13 mouse cellular contexts compared by ENCODE assay signal in the genomic region with DNA sequence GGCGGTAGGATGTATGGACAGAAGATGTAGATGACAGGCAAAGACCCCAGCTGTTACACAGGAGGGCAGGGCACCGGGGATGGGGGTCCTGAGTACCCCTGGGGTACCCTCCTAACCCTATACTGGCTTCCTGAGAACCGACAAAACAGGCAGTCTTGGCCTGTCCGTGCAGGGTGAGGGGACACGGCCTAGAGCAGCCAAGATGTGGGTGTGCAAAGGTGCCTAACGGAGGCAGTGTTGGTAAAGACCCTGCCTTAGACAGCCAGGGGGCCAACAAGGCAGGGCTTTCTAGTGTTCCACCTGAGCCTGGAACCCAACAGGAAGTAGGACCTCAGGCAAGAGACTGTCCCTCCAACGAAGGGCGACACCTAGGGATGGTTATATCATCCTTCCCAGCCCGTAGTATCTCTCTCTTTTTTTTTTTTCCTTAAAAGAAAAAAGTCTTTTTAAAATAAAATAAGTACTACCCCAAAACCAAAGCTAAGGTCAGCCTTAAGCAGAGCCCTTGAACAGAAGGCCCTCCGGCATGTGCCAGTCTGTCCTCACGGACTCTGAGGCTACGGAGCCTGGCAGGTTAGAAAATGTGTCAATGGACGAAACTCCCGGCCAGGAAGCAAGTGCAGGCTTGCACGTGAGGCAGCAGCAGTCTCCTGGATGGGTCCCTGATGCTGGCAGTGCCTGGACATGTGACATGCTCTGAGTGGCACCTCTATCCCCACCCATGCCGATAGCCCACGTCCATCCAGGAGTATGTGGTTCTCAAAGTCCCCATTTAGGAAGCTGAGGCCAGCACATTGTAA. TPM values are rescaled to one million over a fixed set of nuclear protein-coding genes. Genes with fewer than 3 reads are reported as not detected.
A peak's percentile ranks its signal among the peaks of the same experiment; 100 is the strongest.
DNase-seq lines count a peak whose midpoint lies in the region; ATAC-seq and TF ChIP-seq lines count a peak whose summit lies in the region.
"Had no signal": no experiment of that assay in that cellular context is flagged by ENCODE, and none has a peak within 500 bp of the region (broad histone marks: within the 10 kb centered on the region; RNA-seq: fewer than 3 reads in every experiment).

No protein-coding gene starts in this region.

- peaks cover 61% of the 10 kb centered on the region for H3K4me1 ChIP-seq in heart, adult 2 months (ENCODE audit: control insufficient read depth, insufficient read depth, low read length)
- H3K4me1 ChIP-seq in heart, embryonic 11.5 days (ENCODE audit: control insufficient read depth, insufficient read depth, low read length) = peaks cover 34% of the 10 kb centered on the region
- peaks cover 80% of the 10 kb centered on the region for H3K4me1 ChIP-seq in spleen, adult 2 months (ENCODE audit: control insufficient read depth, insufficient read depth, insufficient read length)
- H3K4me1 ChIP-seq in liver, embryonic 13.5 days (replicated peaks) = peaks cover 99% of the 10 kb centered on the region
- peaks cover 36% of the 10 kb centered on the region for H3K4me1 ChIP-seq in hindbrain, embryonic 14.5 days (replicated peaks; ENCODE audit: control insufficient read depth, insufficient read depth, low read length)

- TF ChIP-seq POLR2A in heart, adult 2 months (IDR thresholded peaks at IDR 0.05; ENCODE audit: insufficient read depth, low read depth, low read length) = no peak
- TF ChIP-seq POLR2A in spleen, adult 2 months (IDR thresholded peaks at IDR 0.05; ENCODE audit: low read depth, low read length) = no peak

- TF ChIP-seq CTCF in heart, adult 2 months (IDR thresholded peaks at IDR 0.05) = 0 out of 2 replicates have a peak, but pooled peaks have one; percentile 2
- TF ChIP-seq CTCF in spleen, adult 2 months (IDR thresholded peaks at IDR 0.05; ENCODE audit: extremely low read depth, insufficient read depth, insufficient read length, insufficient replicate concordance) = no peak

- peaks cover 2% of the 10 kb centered on the region; the same call in 1 of the 2 replicates for H3K36me3 ChIP-seq in heart, adult 2 months (ENCODE audit: control insufficient read depth, insufficient read depth, low read length)
- no peaks in the 10 kb centered on the region for H3K36me3 ChIP-seq in heart, embryonic 11.5 days (ENCODE audit: control insufficient read depth, insufficient read depth, low read length)
- H3K36me3 ChIP-seq in spleen, adult 2 months (ENCODE audit: control insufficient read depth, insufficient read depth, low read length) = peaks cover 11% of the 10 kb centered on the region
- peaks cover 21% of the 10 kb centered on the region for H3K36me3 ChIP-seq in liver, embryonic 13.5 days
- H3K36me3 ChIP-seq in hindbrain, embryonic 14.5 days (replicated peaks; ENCODE audit: control insufficient read depth, insufficient read depth) = peaks cover 5% of the 10 kb centered on the region; the same call in 1 of the 2 replicates
- H3K36me3 ChIP-seq: lung, embryonic 15.5 days; midbrain, embryonic 15.5 days had no signal

- peak overlapping the region; percentile 12; the same call in 1 of the 2 replicates for H3K27ac ChIP-seq in heart, adult 2 months
- H3K27ac ChIP-seq in heart, embryonic 11.5 days (ENCODE audit: low read depth, low read length) = no peak overlapping the region
- H3K27ac ChIP-seq in spleen, adult 2 months (ENCODE audit: insufficient read depth, low read length) = peak overlapping the region; percentile 94
- peak overlapping the region; percentile 74; the same call in 1 of the 2 replicates for H3K27ac ChIP-seq in liver, embryonic 13.5 days
- no peak overlapping the region for H3K27ac ChIP-seq in hindbrain, embryonic 14.5 days
- H3K27ac ChIP-seq: lung, embryonic 15.5 days; midbrain, embryonic 15.5 days had no signal

- H3K79me2 ChIP-seq in heart, adult 2 months (replicated peaks; ENCODE audit: control insufficient read depth, insufficient read depth, low read length) = peaks cover 4% of the 10 kb centered on the region; the same call in 1 of the 2 replicates

- no peak for ATAC-seq in heart, embryonic 11.5 days (replicated peaks; ENCODE audit: insufficient number of reproducible peaks, low FRiP score, low TSS enrichment)
- no peak for ATAC-seq in liver, embryonic 13.5 days (ENCODE audit: low read depth)
- ATAC-seq in hindbrain, embryonic 14.5 days (ENCODE audit: low FRiP score) = no peak
- ATAC-seq: forebrain, embryonic 16.5 days; midbrain, embryonic 15.5 days had no signal

- no peaks in the 10 kb centered on the region for H3K27me3 ChIP-seq in heart, adult 2 months (ENCODE audit: control insufficient read depth, insufficient read depth, low read length)
- H3K27me3 ChIP-seq in heart, embryonic 11.5 days (ENCODE audit: control insufficient read depth, insufficient read depth, low read length) = no peaks in the 10 kb centered on the region
- H3K27me3 ChIP-seq in spleen, adult 2 months (ENCODE audit: control insufficient read depth, insufficient read depth, low read length) = no peaks in the 10 kb centered on the region
- H3K27me3 ChIP-seq in liver, embryonic 13.5 days = no peaks in the 10 kb centered on the region
- no peaks in the 10 kb centered on the region for H3K27me3 ChIP-seq in hindbrain, embryonic 14.5 days (ENCODE audit: control insufficient read depth, insufficient read depth, low read length)
- H3K27me3 ChIP-seq: lung, embryonic 15.5 days; midbrain, embryonic 15.5 days had no signal

- no peak for TF ChIP-seq EP300 in heart, adult 2 months (IDR thresholded peaks at IDR 0.05; ENCODE audit: insufficient read depth, low read depth, low read length)

- no peaks in the 10 kb centered on the region for H3K9me3 ChIP-seq in heart, embryonic 11.5 days (replicated peaks; ENCODE audit: control insufficient read depth, low read length)
- H3K9me3 ChIP-seq in liver, embryonic 13.5 days (replicated peaks) = no peaks in the 10 kb centered on the region
- no peaks in the 10 kb centered on the region for H3K9me3 ChIP-seq in hindbrain, embryonic 14.5 days (ENCODE audit: control insufficient read depth, low read length)
- H3K9me3 ChIP-seq: lung, embryonic 15.5 days; midbrain, embryonic 15.5 days had no signal

- DNase-seq in heart, adult 2 months = peak; percentile 23 to 25
- DNase-seq in spleen, adult 2 months (ENCODE audit: low read depth in 1 of 2, low spot score in 2 of 2) = peak in 1 of 2 experiments; percentile 15
- no peak for DNase-seq in spleen, postnatal 14 days (ENCODE audit: low spot score in 2 of 2)
- DNase-seq in liver, embryonic 13.5 days = no peak
- DNase-seq in thymus, postnatal 25 days = peak; percentile 36
- no peak for DNase-seq in embryo, embryonic 9.5 days (ENCODE audit: extremely low spot score)
- DNase-seq in hindbrain, embryonic 14.5 days (ENCODE audit: low spot score) = no peak
- DNase-seq: cerebellum, adult 9-10 months; right cerebral cortex, postnatal 4 days had no signal

- no peak overlapping the region for H3K9ac ChIP-seq in heart, adult 2 months (ENCODE audit: low read depth, low read length)
- H3K9ac ChIP-seq in heart, embryonic 11.5 days (ENCODE audit: low read depth, low read length) = no peak overlapping the region
- H3K9ac ChIP-seq in liver, embryonic 13.5 days = no peak overlapping the region
- H3K9ac ChIP-seq in hindbrain, embryonic 14.5 days = no peak overlapping the region
- H3K9ac ChIP-seq: lung, embryonic 15.5 days; midbrain, embryonic 15.5 days had no signal

- WGBS in heart, adult 2 months = 68% methylated on average over 17 of the region's 17 CpGs
- WGBS in heart, embryonic 11.5 days (ENCODE audit: insufficient replicate concordance) = 81% methylated on average over 17 of the region's 17 CpGs
- 40% methylated on average over 17 of the region's 17 CpGs for WGBS in spleen, adult 2 months
- WGBS in liver, embryonic 13.5 days (ENCODE audit: insufficient replicate concordance) = 69% methylated on average over 17 of the region's 17 CpGs
- 90% methylated on average over 17 of the region's 17 CpGs for WGBS in hindbrain, embryonic 14.5 days

- intact Hi-C loops in heart, adult 2 months (cut with DNase I) = no loop called here

- H3K4me3 ChIP-seq in heart, adult 2 months = no peak overlapping the region
- no peak overlapping the region for H3K4me3 ChIP-seq in heart, embryonic 11.5 days (ENCODE audit: low read depth, low read length)
- peak overlapping the region; percentile 27 for H3K4me3 ChIP-seq in spleen, adult 2 months (ENCODE audit: extremely low read depth, insufficient read depth, insufficient read length)
- no peak overlapping the region for H3K4me3 ChIP-seq in liver, embryonic 13.5 days (replicated peaks)
- no peak overlapping the region for H3K4me3 ChIP-seq in hindbrain, embryonic 14.5 days (replicated peaks; ENCODE audit: low read length)
- H3K4me3 ChIP-seq: lung, embryonic 15.5 days; midbrain, embryonic 15.5 days had no signal

- no peak overlapping the region for H3K4me2 ChIP-seq in heart, embryonic 11.5 days
- H3K4me2 ChIP-seq in liver, embryonic 13.5 days = no peak overlapping the region
- no peak overlapping the region for H3K4me2 ChIP-seq in hindbrain, embryonic 14.5 days (replicated peaks)
- H3K4me2 ChIP-seq: lung, embryonic 15.5 days; midbrain, embryonic 15.5 days had no signal

RNA-seq across cellular contexts. Expression of gene Grk2, which starts 7.5 kb away (rescaled TPM):
- total RNA-seq in heart, adult 2 months (2021) = 10 to 100 TPM; 56.0 to 59.0 TPM
- polyA plus RNA-seq in heart, adult 2 months (2012; rRNA removed) = 53.6 and 61.3 TPM in 2 replicates
- 12.0 and 14.2 TPM in 2 replicates for polyA plus RNA-seq in heart, embryonic 11.5 days (2014; fragmentation: Nextera tagmentation; extraction: Ambion mirVana)
- 301 and 394 TPM in 2 replicates for polyA plus RNA-seq in spleen, adult 2 months (2012; rRNA removed)
- 10.1 and 10.3 TPM in 2 replicates for polyA plus RNA-seq in liver, embryonic 13.5 days (2015; fragmentation: Nextera tagmentation; extraction: Ambion mirVana)
- 29.2 and 30.4 TPM in 2 replicates for polyA plus RNA-seq in hindbrain, embryonic 14.5 days (2014; fragmentation: Nextera tagmentation; extraction: Ambion mirVana)

RNA-seq across cellular contexts. Expression of gene Ankrd13d, which starts 15.6 kb away (rescaled TPM):
- under 1 TPM; 0.34 to 0.60 TPM for total RNA-seq in heart, adult 2 months (2021)
- polyA plus RNA-seq in heart, adult 2 months (2012; rRNA removed) = 1.4 and 1.5 TPM in 2 replicates
- polyA plus RNA-seq in heart, embryonic 11.5 days (2014; fragmentation: Nextera tagmentation; extraction: Ambion mirVana) = 2.1 and 2.2 TPM in 2 replicates
- 16.1 and 17.7 TPM in 2 replicates for polyA plus RNA-seq in spleen, adult 2 months (2012; rRNA removed)
- 0.57 and 0.74 TPM in 2 replicates for polyA plus RNA-seq in liver, embryonic 13.5 days (2015; fragmentation: Nextera tagmentation; extraction: Ambion mirVana)
- 50.7 and 56.6 TPM in 2 replicates for polyA plus RNA-seq in hindbrain, embryonic 14.5 days (2014; fragmentation: Nextera tagmentation; extraction: Ambion mirVana)

RNA-seq across cellular contexts. Expression of gene Ssh3, which starts 29.5 kb away (rescaled TPM):
- total RNA-seq in heart, adult 2 months (2021) = 1 to 10 TPM; 6.7 to 7.3 TPM
- 13.7 and 15.9 TPM in 2 replicates for polyA plus RNA-seq in heart, adult 2 months (2012; rRNA removed)
- polyA plus RNA-seq in heart, embryonic 11.5 days (2014; fragmentation: Nextera tagmentation; extraction: Ambion mirVana) = 3.1 and 3.6 TPM in 2 replicates
- polyA plus RNA-seq in spleen, adult 2 months (2012; rRNA removed) = 43.3 and 51.1 TPM in 2 replicates
- polyA plus RNA-seq in liver, embryonic 13.5 days (2015; fragmentation: Nextera tagmentation; extraction: Ambion mirVana) = 1.3 and 1.7 TPM in 2 replicates
- polyA plus RNA-seq in hindbrain, embryonic 14.5 days (2014; fragmentation: Nextera tagmentation; extraction: Ambion mirVana) = 12.9 and 13.4 TPM in 2 replicates

Comparison
In these comparisons a context has a peak if more than half of its experiments do, and no peak if none do; other contexts are left out.
1. H3K27ac ChIP-seq: peak in heart, adult 2 months (single experiment), spleen, adult 2 months (single experiment) and liver, embryonic 13.5 days (single experiment); none in heart, embryonic 11.5 days (single experiment) and hindbrain, embryonic 14.5 days (single experiment).
2. DNase-seq: peak in heart, adult 2 months (2 of 2) and thymus, postnatal 25 days (single experiment); none in spleen, postnatal 14 days (0 of 2), liver, embryonic 13.5 days (single experiment), embryo, embryonic 9.5 days (single experiment) and hindbrain, embryonic 14.5 days (single experiment).